Mouse (Mus musculus): Measurements from ENCODE around the gene Olfr750.

Olfr750 gene

DNA sequence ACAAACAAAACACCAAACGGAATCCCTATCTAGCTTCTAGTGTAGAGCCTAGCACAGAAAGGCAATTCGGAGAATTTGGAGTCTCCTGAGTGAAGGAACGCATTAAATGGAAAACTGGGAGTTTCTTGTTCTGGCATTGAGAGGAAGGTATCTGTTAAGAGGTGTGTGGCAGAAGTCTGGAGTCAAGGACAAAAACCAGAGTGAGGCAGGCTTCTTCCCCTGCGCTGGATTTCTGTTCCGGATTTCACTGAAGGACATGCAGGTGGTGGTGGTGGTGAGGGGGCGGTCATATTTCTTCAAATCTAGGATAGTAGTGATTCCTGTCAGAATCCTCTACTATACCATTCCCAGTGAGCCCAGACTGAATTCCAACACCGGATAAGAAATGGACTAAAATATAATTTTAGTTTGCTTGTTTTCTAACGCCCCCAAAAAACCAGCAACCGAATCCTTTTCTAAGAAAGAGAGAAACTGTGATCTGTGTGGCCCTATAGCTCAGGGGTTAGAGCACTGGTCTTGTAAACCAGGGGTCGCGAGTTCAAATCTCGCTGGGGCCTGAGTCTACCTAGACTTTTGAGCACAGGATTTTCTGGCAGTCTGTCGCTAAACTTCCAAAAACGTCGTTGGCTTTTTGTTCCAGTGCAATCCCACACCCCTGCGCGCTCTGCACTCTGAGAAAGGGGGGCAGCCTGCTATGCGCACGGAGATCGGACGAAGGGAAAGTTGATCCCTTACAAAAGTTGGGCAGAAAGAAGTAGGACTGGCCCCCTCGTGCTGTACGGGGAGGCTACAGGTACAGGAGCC lies 14.1 kb upstream of the Olfr750 start:
- peak; percentile 91 for DNase-seq (ENCODE audit: low read depth, low spot score)

GRCm38 (mm10) chr14:51087762-51088161 lies 13.5 kb upstream of the Olfr750 start:
- no peak for DNase-seq (ENCODE audit: low read depth, low spot score)

DNA sequence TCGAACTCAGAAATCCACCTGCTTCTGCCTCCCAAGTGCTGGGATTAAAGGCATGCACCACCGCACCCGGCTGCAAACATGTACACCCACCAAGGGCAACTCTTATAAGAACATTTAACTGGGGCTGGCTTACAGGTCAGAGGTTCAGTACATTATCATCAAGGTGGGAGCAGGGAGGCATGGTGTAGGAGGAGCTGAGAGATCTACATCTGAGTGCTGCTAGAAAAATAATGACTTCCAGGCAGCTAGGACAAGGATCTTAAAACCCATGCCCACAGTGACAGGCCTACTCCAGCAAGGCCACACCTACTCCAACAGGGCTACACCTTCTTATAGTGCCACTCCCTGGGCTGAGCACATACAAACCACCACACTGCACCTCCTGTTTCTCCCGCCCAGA lies 11.7 kb upstream of the Olfr750 start:
- peak; percentile 67 for DNase-seq (ENCODE audit: low read depth, low spot score)

GRCm38 (mm10) chr14:51085086-51085485 lies 10.9 kb upstream of the Olfr750 start:
- DNase-seq (ENCODE audit: low read depth, low spot score) = peak; percentile 92

- DNase-seq (ENCODE audit: low read depth, low spot score) = peak; percentile 88
Observed at GRCm38 (mm10) chr14:51083805-51084204, 9.6 kb upstream of the Olfr750 start.

- DNase-seq (ENCODE audit: low read depth, low spot score) = peak; percentile 89
Observed at GRCm38 (mm10) chr14:51082599-51083581, 8.7 kb upstream of the Olfr750 start.

DNA sequence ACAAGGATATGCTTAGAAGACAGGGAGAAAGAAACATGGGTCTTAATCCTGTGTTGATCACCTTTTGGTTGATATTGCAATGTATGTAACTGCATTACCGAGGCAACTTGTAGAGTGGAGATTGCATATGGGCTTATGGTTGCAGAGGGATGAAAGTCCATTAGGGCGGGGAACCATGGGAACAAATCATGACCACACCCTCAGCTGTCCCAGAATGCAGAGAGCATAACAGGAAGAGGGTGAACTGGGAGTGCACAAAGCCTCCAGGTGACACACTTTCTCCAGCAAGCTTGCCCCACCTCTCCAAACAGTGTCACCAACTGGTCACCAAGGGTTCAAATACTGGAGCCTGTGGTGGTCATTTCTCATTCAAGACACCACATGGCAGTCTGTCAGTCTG lies 6.8 kb upstream of the Olfr750 start:
- no peak for DNase-seq (ENCODE audit: low read depth, low spot score)

DNA sequence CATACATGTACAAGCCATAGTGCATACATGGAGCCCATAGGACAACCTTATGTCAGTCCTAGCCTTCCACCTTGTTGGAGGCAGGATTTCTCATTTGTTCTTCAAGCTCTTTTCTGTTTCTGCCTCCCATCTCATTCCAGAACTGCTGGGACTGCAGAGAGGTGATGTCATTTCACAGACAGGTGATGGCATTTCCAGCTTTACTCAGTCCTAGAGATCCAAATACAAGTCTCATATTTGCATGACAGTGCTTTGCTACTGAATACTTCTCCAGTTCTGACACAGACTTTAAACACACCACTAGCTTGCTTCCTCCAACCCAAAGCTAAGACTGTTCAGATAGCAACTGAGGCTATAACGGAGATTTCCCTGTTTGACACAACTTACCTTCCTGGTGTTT lies 4.9 kb upstream of the Olfr750 start:
- DNase-seq (ENCODE audit: low read depth, low spot score) = no peak

GRCm38 (mm10) chr14:51069617-51070016 lies 4.6 kb downstream of the Olfr750 start:
- DNase-seq (ENCODE audit: low read depth, low spot score) = peak; percentile 75

- no peak for DNase-seq (ENCODE audit: low read depth, low spot score)
Observed at GRCm38 (mm10) chr14:51068956-51069355, 5.3 kb downstream of the Olfr750 start.

DNA sequence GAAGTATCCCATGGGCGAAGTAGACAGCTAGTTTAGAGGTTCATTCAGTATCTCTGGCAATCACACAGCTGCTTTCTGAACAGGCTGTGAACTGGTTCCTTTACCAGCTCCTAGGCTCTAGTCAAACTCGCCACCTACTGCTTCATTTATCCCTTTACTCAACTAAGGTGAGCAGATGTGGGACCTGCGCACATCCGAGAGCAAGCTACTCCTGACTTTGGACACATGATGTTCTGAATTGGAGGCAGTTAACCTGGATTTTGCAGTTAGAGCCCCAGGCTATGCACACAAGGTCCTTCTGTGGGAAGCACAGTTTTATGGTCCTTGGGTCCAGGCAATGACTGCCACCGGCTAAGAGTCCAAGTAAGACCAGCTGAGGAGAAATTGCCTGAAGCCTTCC lies 13.5 kb downstream of the Olfr750 start:
- no peak for DNase-seq (ENCODE audit: low read depth, low spot score)

GRCm38 (mm10) chr14:51057401-51057831 lies 16.8 kb downstream of the Olfr750 start, which contains the start of gene Rnase12:
Rnase12 (minus strand) TSS chr14:51057661.
- no peak for DNase-seq (ENCODE audit: low read depth, low spot score)

DNA sequence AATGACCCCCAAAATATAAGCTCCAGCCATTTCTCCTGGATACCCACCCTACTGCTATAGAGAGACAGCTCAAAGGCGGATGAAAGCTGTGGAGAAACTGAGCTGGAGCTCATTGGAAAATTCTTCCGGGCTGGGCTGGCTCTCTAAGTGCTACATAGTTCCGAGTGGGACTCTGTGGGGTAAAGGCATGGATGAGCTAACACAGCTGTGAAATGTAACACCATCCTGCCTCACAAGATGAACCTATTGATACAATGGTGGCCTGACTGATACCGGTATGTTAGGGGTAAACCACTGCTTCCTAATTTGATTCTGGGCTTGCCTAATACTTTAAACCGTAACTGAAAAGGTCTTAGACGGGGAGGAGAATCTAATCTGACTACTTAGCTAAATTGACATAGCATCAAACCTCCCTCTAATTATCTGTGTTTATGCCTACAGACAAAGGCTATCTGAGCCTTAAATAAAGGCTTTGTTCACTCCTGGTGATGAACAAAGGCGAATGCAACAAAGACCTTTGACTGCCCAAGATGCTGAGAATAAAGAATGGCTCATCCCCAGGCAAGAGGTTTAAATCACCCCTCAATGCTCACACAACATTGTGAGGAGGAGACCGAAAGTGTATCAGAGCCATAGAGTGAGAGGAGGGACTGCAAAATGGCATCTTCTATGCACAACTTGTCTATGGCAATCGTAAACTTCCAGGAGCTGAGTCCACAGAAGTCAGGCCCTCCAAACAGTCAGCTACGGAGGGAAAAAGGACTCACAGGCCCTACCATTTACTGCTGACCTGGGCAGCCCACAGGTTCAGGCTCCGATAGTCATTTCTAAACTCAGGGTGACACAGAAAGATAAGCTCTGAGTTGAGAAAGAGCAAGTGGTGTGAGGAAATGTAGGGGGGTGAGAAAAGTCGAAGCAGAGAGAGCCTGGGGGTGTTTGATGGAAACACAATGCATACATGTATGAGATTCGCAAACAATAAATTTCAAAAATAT lies 19.7 kb downstream of the Olfr750 start:
- no peak for DNase-seq (ENCODE audit: low read depth, low spot score)

DNA sequence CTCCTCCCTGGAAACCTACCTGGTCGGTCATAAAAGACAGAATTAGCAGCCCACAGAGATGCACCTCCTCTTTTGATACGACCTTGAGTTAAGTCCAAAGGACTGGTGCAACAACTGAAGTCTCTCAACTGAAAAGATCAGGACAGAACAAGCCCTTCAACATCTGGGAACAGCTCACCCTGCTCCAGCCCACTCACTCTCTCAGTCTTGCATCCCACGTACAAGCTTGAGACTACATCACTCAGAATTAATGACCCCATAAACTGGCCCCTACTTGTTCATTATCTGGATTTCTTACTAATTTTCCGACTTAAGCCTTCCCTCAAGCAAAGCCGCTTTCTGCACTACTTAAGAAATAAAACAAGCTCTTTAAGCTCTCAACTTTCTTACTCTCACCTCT lies 21.1 kb downstream of the Olfr750 start:
- DNase-seq (ENCODE audit: low read depth, low spot score) = no peak

- no peak for DNase-seq (ENCODE audit: low read depth, low spot score)
Observed at GRCm38 (mm10) chr14:51051941-51052340, 22.3 kb downstream of the Olfr750 start.

- DNase-seq (ENCODE audit: low read depth, low spot score) = no peak
Observed at GRCm38 (mm10) chr14:51050063-51050462, 24.2 kb downstream of the Olfr750 start, which contains the start of gene Rnase11. Rnase11 (minus strand) TSS chr14:51050163.

GRCm38 (mm10) chr14:51047846-51048245 lies 26.4 kb downstream of the Olfr750 start:
- DNase-seq (ENCODE audit: low read depth, low spot score) = no peak

DNA sequence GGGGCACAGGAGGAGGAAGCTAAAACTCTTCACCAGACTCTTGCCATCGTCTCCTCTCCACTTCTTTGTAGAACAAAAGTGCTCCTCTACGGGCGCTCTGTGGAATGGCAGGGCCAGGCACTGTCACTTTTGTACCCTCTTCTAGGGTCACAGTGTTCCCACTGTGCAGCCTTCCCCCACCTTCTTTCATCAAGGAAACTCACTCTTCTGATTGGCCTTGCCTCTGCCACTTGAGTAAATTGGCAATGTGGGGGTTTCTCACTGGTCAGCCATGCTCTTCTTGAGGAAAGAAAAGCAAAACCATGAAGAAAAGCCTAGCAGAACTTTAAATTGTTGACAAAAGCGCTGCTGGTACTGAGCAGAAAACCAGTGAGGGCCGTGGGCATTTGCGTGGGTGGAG lies 32.5 kb downstream of the Olfr750 start, which contains the start of gene Rnase9:
TSS of gene Rnase9 (minus strand) at position 101 of the 400 bp plus-strand sequence.
- no peak for DNase-seq (ENCODE audit: low read depth, low spot score)

DNA sequence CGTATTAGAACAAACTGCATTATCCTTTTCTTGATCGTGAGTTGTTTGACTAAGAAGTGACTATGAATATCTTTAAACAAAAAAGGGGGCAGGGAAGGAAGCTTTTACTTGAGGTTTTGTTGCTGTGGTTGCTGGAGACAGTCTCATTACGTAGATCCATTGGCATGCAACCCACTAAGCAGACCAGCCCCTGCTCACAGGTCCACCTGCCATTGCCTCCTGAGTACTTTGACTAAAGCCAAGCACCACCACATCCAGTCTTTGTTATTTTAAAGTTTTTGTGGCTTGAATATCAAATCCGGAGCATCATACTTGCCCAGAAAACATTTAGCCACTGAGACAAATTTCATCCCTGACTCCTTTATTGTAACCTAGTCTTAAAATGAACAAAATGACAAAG lies 38.0 kb downstream of the Olfr750 start:
- no peak for DNase-seq (ENCODE audit: low read depth, low spot score)

- peak; percentile 55 for DNase-seq (ENCODE audit: low read depth, low spot score)
Observed at GRCm38 (mm10) chr14:51035206-51035605, 39.0 kb downstream of the Olfr750 start.
